Mouse (Mus musculus) stomach, embryonic 16.5 days (tissue): ENCODE measurements around the gene Ankrd55. TPM values are rescaled to one million over a fixed set of nuclear protein-coding genes. Genes with fewer than 3 reads are reported as not detected.

ENCODE experiments used
- ATAC-seq: fragments of 200-750 bp; cut with Nextera tagmentation; 2 replicates; pipeline ENCODE4 v1.8.0; 2017; ENCODE audit warnings: moderate number of reproducible peaks, moderate TSS enrichment; ENCODE audit not compliant: insufficient read depth, low FRiP score
- H3K27ac ChIP-seq: fragments of 300-500 bp; sonication (generic); 2 replicates; pipeline ENCODE4 v1.5.1; 2014; ENCODE audit warnings: low read length
- H3K27me3 ChIP-seq: fragments of 300-500 bp; sonication (generic); 2 replicates; pipeline ENCODE4 v1.6.1; 2014; ENCODE audit warnings: low read length, control low read depth, mixed read lengths; ENCODE audit not compliant: control insufficient read depth, insufficient read depth
- H3K36me3 ChIP-seq: fragments of 300-500 bp; sonication (generic); 2 replicates; pipeline ENCODE4 v1.6.1; 2014; ENCODE audit warnings: low read length; ENCODE audit not compliant: control insufficient read depth, insufficient read depth
- H3K4me1 ChIP-seq: fragments of 300-500 bp; sonication (generic); 2 replicates; pipeline ENCODE4 v1.6.1; 2014; ENCODE audit warnings: low read length, control low read depth, mixed read lengths; ENCODE audit not compliant: control insufficient read depth, insufficient read depth
- H3K4me2 ChIP-seq: fragments of 300-500 bp; sonication (generic); 2 replicates; pipeline ENCODE4 v1.6.1; 2014; ENCODE audit warnings: low read depth, low read length, mixed read lengths
- H3K4me3 ChIP-seq: fragments of 300-500 bp; sonication (generic); replicated peaks from 2 replicates; pipeline ENCODE4 v1.5.1; 2014; ENCODE audit warnings: mild to moderate bottlenecking, low read length
- H3K9ac ChIP-seq: fragments of 300-500 bp; sonication (generic); 2 replicates; pipeline ENCODE4 v1.6.1; 2014; ENCODE audit warnings: low read length
- H3K9me3 ChIP-seq: fragments of 300-500 bp; sonication (generic); replicated peaks from 2 replicates; pipeline ENCODE4 v1.6.1; 2016; ENCODE audit warnings: low read length, control low read depth; ENCODE audit not compliant: control insufficient read depth
- WGBS: fragments of 180-500 bp; shearing (Covaris S2); extraction: QIAGEN DNeasy Blood & Tissue Kit; methylation state at CpG from one replicate; pipeline ENCODE4 v1.1.7; 2014; 5-methylcytosine and 5-hydroxymethylcytosine counted together
- polyA plus RNA-seq: library from polyadenylated mRNA; unstranded; fragments of >200 nt; fragmentation: Nextera tagmentation; extraction: Ambion mirVana; gene quantifications from 2 replicates; pipeline ENCODE4 v1.2.1, GENCODE M21; 2015

Ankrd55 gene
- polyA plus RNA-seq, 1 experiment from 2014 or later = 0.39 TPM

DNA sequence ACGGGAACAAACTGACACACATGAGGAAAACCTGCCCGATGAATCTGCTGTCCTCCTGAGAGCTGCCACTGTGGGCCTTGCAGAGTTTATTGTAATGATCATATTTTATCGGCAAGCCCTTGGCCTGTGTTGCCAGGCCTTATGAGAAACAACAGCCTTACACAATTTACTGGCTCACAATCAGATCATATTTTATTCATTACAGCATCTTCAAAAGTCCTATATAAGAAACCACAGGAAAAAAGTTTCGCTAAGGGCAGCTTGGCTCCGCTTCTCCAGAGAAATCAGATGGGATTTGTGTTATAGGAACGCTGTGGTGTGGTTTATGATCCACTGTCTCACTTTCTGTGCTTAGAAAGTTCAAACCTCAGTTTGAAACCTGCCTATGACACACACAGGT lies 42.0 kb downstream of the Ankrd55 start:
- Histone ChIP-seq H3K36me3 (no peaks in the 10 kb centered on the region), H3K27me3 (no peaks in the 10 kb centered on the region), H3K4me3 (no peak overlapping the region), H3K9ac (no peak overlapping the region), H3K4me1 (peaks cover 13% of the 10 kb centered on the region), H3K9me3 (no peaks in the 10 kb centered on the region), H3K27ac (no peak overlapping the region), H3K4me2 (no peak overlapping the region)
- WGBS = 85% methylated on average over 6 of the region's 6 CpGs
- no peak for ATAC-seq

DNA sequence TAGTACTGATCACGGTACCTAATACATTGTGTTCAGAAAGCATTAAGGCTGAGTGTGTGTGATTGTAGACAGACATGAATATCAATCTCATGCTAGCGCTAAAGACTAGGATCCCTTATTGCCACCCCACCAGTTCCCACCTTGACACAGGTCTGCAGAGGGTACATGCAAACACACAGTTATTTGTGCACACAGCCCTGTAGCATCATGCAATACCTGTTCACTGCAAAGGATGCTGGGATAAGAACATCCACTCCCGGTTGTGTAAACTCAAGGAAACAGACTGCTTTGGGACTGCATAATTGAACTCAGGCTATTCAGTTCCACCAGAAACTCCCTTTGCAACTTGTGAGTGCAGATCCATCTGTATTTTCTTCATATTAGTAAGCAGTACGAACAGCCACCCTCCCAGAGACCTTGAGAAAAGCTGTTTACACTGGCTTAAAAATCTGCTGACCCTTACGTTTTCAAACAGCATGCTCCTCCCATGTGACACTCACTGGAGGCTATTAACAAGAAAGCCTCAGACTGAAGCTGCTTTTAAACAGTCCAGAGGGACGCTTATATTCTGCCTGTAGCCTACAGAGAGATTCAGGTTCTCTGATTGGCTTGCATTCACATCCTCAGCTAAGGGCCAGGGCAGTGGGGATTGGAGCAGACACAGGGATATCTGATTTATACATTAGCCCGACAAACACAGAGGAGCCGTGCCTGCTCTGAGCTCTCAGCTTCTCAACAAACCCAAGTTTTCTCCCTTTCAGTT lies 42.8 kb downstream of the Ankrd55 start:
- Histone ChIP-seq H3K27ac (peak overlapping the region; percentile 75), H3K4me3 (no peak overlapping the region), H3K9me3 (no peaks in the 10 kb centered on the region), H3K36me3 (no peaks in the 10 kb centered on the region), H3K4me2 (no peak overlapping the region), H3K27me3 (no peaks in the 10 kb centered on the region), H3K4me1 (peaks cover 13% of the 10 kb centered on the region), H3K9ac (peak overlapping the region; percentile 22)
- ATAC-seq = peak; percentile 77
- 24% methylated on average over 8 of the region's 8 CpGs for WGBS

DNA sequence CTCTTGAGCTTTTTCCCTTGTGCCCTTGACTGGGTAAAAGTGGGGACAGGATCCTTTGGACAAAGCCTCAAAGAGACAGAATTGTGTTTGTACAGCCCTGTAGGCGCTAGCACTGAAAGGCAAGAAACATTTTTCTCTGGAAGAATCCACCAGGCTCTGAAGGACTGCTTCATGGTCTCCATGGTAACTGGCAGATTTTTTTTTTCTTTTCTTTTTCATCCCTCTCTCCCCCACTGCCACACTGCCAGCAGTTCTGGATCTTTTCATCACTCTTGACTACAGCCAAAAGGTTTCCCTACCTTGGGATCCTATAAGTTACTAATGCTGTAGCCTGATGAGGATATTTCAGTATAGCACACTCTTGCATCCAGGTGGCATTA lies 43.4 kb downstream of the Ankrd55 start:
- Histone ChIP-seq H3K36me3 (no peaks in the 10 kb centered on the region), H3K27ac (peak overlapping the region; percentile 75), H3K9ac (peak overlapping the region; percentile 22; the same call in 1 of the 2 replicates), H3K4me1 (peaks cover 13% of the 10 kb centered on the region), H3K9me3 (no peaks in the 10 kb centered on the region), H3K27me3 (no peaks in the 10 kb centered on the region), H3K4me2 (no peak overlapping the region), H3K4me3 (no peak overlapping the region)
- WGBS = 22% methylated on average over 1 of the region's 1 CpGs
- ATAC-seq = no peak

- H3K27me3 ChIP-seq = no peaks in the 10 kb centered on the region
- ATAC-seq = no peak
- no peaks in the 10 kb centered on the region for H3K36me3 ChIP-seq
- H3K9ac ChIP-seq = no peak overlapping the region
- 71% methylated on average over 3 of the region's 3 CpGs for WGBS
- H3K9me3 ChIP-seq = no peaks in the 10 kb centered on the region
- peaks cover 10% of the 10 kb centered on the region for H3K4me1 ChIP-seq
- no peak overlapping the region for H3K4me3 ChIP-seq
- peak overlapping the region; percentile 21; the same call in 1 of the 2 replicates for H3K27ac ChIP-seq
- no peak overlapping the region for H3K4me2 ChIP-seq
Observed at GRCm38 (mm10) chr13:112335531-112335930, 47.3 kb downstream of the Ankrd55 start.

- Histone ChIP-seq H3K4me3 (no peak overlapping the region), H3K9ac (no peak overlapping the region), H3K4me1 (peaks cover 3% of the 10 kb centered on the region; the same call in 1 of the 2 replicates), H3K36me3 (no peaks in the 10 kb centered on the region), H3K4me2 (no peak overlapping the region), H3K27me3 (no peaks in the 10 kb centered on the region), H3K27ac (no peak overlapping the region), H3K9me3 (no peaks in the 10 kb centered on the region)
- no peak for ATAC-seq
- WGBS = 94% methylated on average over 9 of the region's 9 CpGs
Observed at GRCm38 (mm10) chr13:112337146-112337545, 48.9 kb downstream of the Ankrd55 start.

- peak overlapping the region; percentile 1; the same call in 1 of the 2 replicates for H3K4me2 ChIP-seq
- peak overlapping the region; percentile 57 for H3K27ac ChIP-seq
- no peaks in the 10 kb centered on the region for H3K9me3 ChIP-seq
- H3K27me3 ChIP-seq = no peaks in the 10 kb centered on the region
- H3K4me3 ChIP-seq = no peak overlapping the region
- H3K36me3 ChIP-seq = no peaks in the 10 kb centered on the region
- no peak overlapping the region for H3K9ac ChIP-seq
- ATAC-seq = peak; percentile 47
- 42% methylated on average over 8 of the region's 8 CpGs for WGBS
- H3K4me1 ChIP-seq = peaks cover 3% of the 10 kb centered on the region; the same call in 1 of the 2 replicates
Observed at GRCm38 (mm10) chr13:112340205-112340604, 52.0 kb downstream of the Ankrd55 start.

- H3K4me1 ChIP-seq = peaks cover 3% of the 10 kb centered on the region; the same call in 1 of the 2 replicates
- H3K4me3 ChIP-seq = no peak overlapping the region
- WGBS = 68% methylated on average over 6 of the region's 6 CpGs
- no peak overlapping the region for H3K9ac ChIP-seq
- no peaks in the 10 kb centered on the region for H3K27me3 ChIP-seq
- no peaks in the 10 kb centered on the region for H3K9me3 ChIP-seq
- H3K36me3 ChIP-seq = no peaks in the 10 kb centered on the region
- no peak overlapping the region for H3K4me2 ChIP-seq
- no peak for ATAC-seq
- no peak overlapping the region for H3K27ac ChIP-seq
Observed at GRCm38 (mm10) chr13:112340761-112341160, 52.5 kb downstream of the Ankrd55 start.

- Histone ChIP-seq H3K4me3 (no peak overlapping the region), H3K9ac (no peak overlapping the region), H3K4me1 (peaks cover 6% of the 10 kb centered on the region; the same call in 1 of the 2 replicates), H3K36me3 (no peaks in the 10 kb centered on the region), H3K27me3 (no peaks in the 10 kb centered on the region), H3K9me3 (no peaks in the 10 kb centered on the region), H3K4me2 (no peak overlapping the region), H3K27ac (no peak overlapping the region)
- no peak for ATAC-seq
- WGBS = 61% methylated on average over 5 of the region's 5 CpGs
Observed at GRCm38 (mm10) chr13:112342971-112343627, 54.8 kb downstream of the Ankrd55 start.

GRCm38 (mm10) chr13:112343628-112344009 lies 55.4 kb downstream of the Ankrd55 start:
- WGBS = 73% methylated on average over 5 of the region's 5 CpGs
- ATAC-seq = no peak
- H3K27me3 ChIP-seq = no peaks in the 10 kb centered on the region
- no peaks in the 10 kb centered on the region for H3K36me3 ChIP-seq
- H3K4me2 ChIP-seq = no peak overlapping the region
- H3K9me3 ChIP-seq = no peaks in the 10 kb centered on the region
- no peak overlapping the region for H3K27ac ChIP-seq
- H3K4me3 ChIP-seq = no peak overlapping the region
- H3K9ac ChIP-seq = no peak overlapping the region
- H3K4me1 ChIP-seq = peaks cover 6% of the 10 kb centered on the region; the same call in 1 of the 2 replicates
